9 mouse cellular contexts compared by ENCODE assay signal in the genomic region with DNA sequence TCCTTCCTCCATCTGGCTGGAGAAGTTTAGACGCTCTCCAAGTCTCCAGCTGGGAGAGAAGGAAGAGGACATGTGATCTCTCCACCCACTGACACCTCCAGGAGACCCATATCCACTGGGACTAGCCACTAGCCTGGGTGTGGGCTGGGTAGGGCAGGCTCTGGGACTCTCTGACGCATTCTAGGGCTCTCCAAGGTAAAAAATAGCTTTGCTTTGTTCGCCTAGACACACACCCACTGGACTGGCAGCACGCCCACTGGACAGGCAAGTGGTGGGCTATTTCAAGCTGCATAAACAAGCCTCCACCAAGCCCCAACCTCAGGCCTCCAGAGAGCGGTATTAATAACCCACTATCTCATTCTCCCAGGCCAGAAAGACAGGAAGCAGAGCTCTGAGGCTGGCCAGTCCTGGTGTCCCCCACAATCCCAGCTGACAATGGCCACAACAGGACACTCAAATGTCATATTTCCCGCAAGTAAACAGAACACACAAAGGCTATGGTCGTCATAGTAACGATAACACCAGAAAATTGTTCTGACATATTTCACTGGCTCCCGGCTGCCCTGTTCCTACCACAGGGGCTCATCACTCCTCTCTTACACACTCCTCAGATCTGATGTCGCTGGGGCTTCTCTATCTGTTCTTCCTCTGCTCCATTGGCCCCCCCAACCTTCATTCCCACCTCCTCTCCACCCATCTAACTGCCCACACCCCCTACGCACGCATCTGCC. TPM values are rescaled to one million over a fixed set of nuclear protein-coding genes. Genes with fewer than 3 reads are reported as not detected.
DNase-seq lines count a peak whose midpoint lies in the region; ATAC-seq lines count a peak whose summit lies in the region.
"Had no signal": no experiment of that assay in that cellular context is flagged by ENCODE, and none has a peak within 500 bp of the region (broad histone marks: within the 10 kb centered on the region; RNA-seq: fewer than 3 reads in every experiment).

No protein-coding gene starts in this region.

- peak; percentile 49; the same call in 1 of the 2 replicates for ATAC-seq in neural tube, embryonic 14.5 days (ENCODE audit: low read depth)
- peak; percentile 17 to 49; a peak in 3 of 4 replicates for ATAC-seq in hematopoietic stem cell, adult 5-6 weeks (replicated peaks in 1 of 2; ENCODE audit: insufficient read depth in 1 of 2, low FRiP score in 2 of 2, low TSS enrichment in 1 of 2, low read depth in 1 of 2, poor library complexity in 2 of 2, severe bottlenecking in 2 of 2)
- ATAC-seq in midbrain, embryonic 16.5 days: peak; percentile 42; the same call in 1 of the 2 replicates
- ATAC-seq in CD4-positive, CD25-positive, alpha-beta regulatory T cell, adult 4 months: no peak

- no peaks in the 10 kb centered on the region for H3K36me3 ChIP-seq in neural tube, embryonic 14.5 days (ENCODE audit: control insufficient read depth, insufficient read depth, low read length)
- no peaks in the 10 kb centered on the region for H3K36me3 ChIP-seq in midbrain, embryonic 16.5 days (ENCODE audit: control insufficient read depth, insufficient read depth, low read length)

- no peak overlapping the region for H3K9ac ChIP-seq in neural tube, embryonic 14.5 days (replicated peaks; ENCODE audit: low read depth, low read length)
- no peak overlapping the region for H3K9ac ChIP-seq in midbrain, embryonic 16.5 days (ENCODE audit: low read depth, low read length)

- H3K4me2 ChIP-seq in neural tube, embryonic 14.5 days (ENCODE audit: low read depth, low read length): no peak overlapping the region
- H3K4me2 ChIP-seq in midbrain, embryonic 16.5 days (ENCODE audit: low read length): no peak overlapping the region

- no peak for DNase-seq in neural tube, embryonic 10.5 days (ENCODE audit: extremely low spot score, low spot score)
- DNase-seq in frontal cortex, postnatal 25 days (ENCODE audit: low spot score in 2 of 2): peak; percentile 28 to 36
- peak; percentile 78 to 80 for DNase-seq in left cerebral cortex, postnatal 36 days (ENCODE audit: low spot score in 2 of 2)
- DNase-seq in adipocyte (ENCODE audit: low spot score): no peak

- intact Hi-C loops in left cerebral cortex, postnatal 36 days (cut with DNase I): no loop called here

- H3K4me1 ChIP-seq in neural tube, embryonic 14.5 days (ENCODE audit: control insufficient read depth, insufficient read depth, low read length): no peaks in the 10 kb centered on the region
- H3K4me1 ChIP-seq in midbrain, embryonic 16.5 days (ENCODE audit: control insufficient read depth, insufficient read depth, low read length): no peaks in the 10 kb centered on the region

- H3K27ac ChIP-seq in neural tube, embryonic 14.5 days (ENCODE audit: low read depth, low read length): no peak overlapping the region
- no peak overlapping the region for H3K27ac ChIP-seq in midbrain, embryonic 16.5 days (ENCODE audit: low read length)
- H3K27ac ChIP-seq: macrophage had no signal

- no peaks in the 10 kb centered on the region for H3K27me3 ChIP-seq in neural tube, embryonic 14.5 days (ENCODE audit: control insufficient read depth, insufficient read depth, low read length)
- H3K27me3 ChIP-seq in midbrain, embryonic 16.5 days (ENCODE audit: control insufficient read depth, insufficient read depth, low read depth, low read length): no peaks in the 10 kb centered on the region

- H3K4me3 ChIP-seq in neural tube, embryonic 14.5 days (ENCODE audit: low read depth, low read length): no peak overlapping the region
- no peak overlapping the region for H3K4me3 ChIP-seq in midbrain, embryonic 16.5 days (ENCODE audit: low read depth, low read length)

- H3K9me3 ChIP-seq in neural tube, embryonic 14.5 days (ENCODE audit: control insufficient read depth, low read length): no peaks in the 10 kb centered on the region
- no peaks in the 10 kb centered on the region for H3K9me3 ChIP-seq in midbrain, embryonic 16.5 days (replicated peaks; ENCODE audit: control insufficient read depth, low read length, poor library complexity, severe bottlenecking)

- 75% methylated on average over 12 of the region's 12 CpGs for WGBS in neural tube, embryonic 14.5 days
- 69% methylated on average over 12 of the region's 12 CpGs for WGBS in midbrain, embryonic 16.5 days

RNA-seq across cellular contexts. Expression of gene Ssu2, which starts 14.3 kb away (rescaled TPM):
- 0.23 TPM in 1 of 2 replicates, not detected in the other for polyA plus RNA-seq in neural tube, embryonic 14.5 days (2014; fragmentation: Nextera tagmentation; extraction: Ambion mirVana)
- not detected in 2 replicates for total RNA-seq in hematopoietic stem cell, adult 5-6 weeks (2017)
- under 1 TPM in 1 of 2 experiments, not detected in 1; 0.27 TPM for total RNA-seq in left cerebral cortex, postnatal 36 days (2021)
- 0.16 TPM in 1 of 2 replicates, not detected in the other for polyA plus RNA-seq in midbrain, embryonic 16.5 days (2015; fragmentation: Nextera tagmentation; extraction: Ambion mirVana)
- not detected for polyA plus RNA-seq in CD4-positive, CD25-positive, alpha-beta regulatory T cell, adult 4 months (2017; shearing (Covaris generic))
- polyA plus RNA-seq: macrophage had no signal

RNA-seq across cellular contexts. Expression of gene Cav3, which starts 57.2 kb away (rescaled TPM):
- 0.29 TPM in 1 of 2 replicates, not detected in the other for polyA plus RNA-seq in neural tube, embryonic 14.5 days (2014; fragmentation: Nextera tagmentation; extraction: Ambion mirVana)
- not detected in 2 replicates for total RNA-seq in hematopoietic stem cell, adult 5-6 weeks (2017)
- total RNA-seq in left cerebral cortex, postnatal 36 days (2021): not detected
- polyA plus RNA-seq in midbrain, embryonic 16.5 days (2015; fragmentation: Nextera tagmentation; extraction: Ambion mirVana): 0.16 TPM in 1 of 2 replicates, not detected in the other
- not detected for polyA plus RNA-seq in CD4-positive, CD25-positive, alpha-beta regulatory T cell, adult 4 months (2017; shearing (Covaris generic))
- polyA plus RNA-seq: macrophage had no signal

Comparison
In these comparisons a context has a peak if more than half of its experiments do, and no peak if none do; other contexts are left out.
1. DNase-seq: peak in frontal cortex, postnatal 25 days (2 of 2) and left cerebral cortex, postnatal 36 days (2 of 2); none in neural tube, embryonic 10.5 days (single experiment) and adipocyte (single experiment).